Mouse (Mus musculus) cerebellum, postnatal 14 days (tissue): ENCODE data around the gene Cnot2.
"Not testable (repeated sequence)": the region's sequence is repeated elsewhere in the genome, so short reads cannot be mapped to it uniquely, and the experiment has no call there.

Experiments
- DNase-seq, 2 experiments: peaks; one replicate each; pipeline ENCODE4 v3.0.0; 2021; ENCODE audit warnings: mixed read lengths in 2 of 2

The Cnot2 gene

DNA sequence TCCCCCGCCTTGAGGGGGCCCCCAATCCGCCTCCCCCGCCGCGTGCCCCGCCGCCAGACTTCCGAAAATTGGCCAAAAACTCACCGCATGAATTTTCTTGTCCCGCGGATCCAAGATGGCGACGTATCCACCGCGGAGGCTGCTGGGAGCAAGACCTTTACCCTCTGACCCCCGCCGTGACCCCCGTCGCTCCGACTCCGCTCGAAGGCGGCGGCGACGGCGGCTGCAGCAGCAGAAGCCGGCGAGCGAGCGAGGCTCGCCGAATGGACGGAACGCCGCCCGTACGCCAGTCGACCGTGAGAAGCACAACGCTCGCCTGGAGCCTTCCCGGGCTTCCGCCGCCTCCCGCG lies at the start of gene Cnot2:
TSS of gene Cnot2 (minus strand) at position 143 of the 350 bp plus-strand sequence.
- peak; percentile 99 for DNase-seq

DNA sequence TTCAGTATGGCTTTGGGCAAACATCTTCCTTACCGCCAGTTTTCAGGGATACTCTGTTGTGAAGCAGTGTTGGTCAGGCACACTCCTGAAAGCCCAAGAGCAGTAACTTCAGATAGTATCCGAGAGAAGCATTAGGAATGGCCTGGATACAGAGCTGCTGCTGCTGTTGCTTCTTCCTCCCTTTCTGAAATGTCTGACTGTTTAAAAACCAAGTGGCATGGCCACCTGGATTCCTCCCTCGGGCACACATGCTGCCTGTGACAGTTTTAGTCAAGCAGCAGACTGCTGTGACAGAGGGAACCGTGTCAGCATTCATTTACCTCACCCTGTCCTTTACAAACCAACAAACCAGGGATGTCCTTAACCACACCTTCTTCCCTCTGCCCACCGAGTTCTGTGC lies 47.6 kb upstream of the Cnot2 start:
- no peak for DNase-seq

DNA sequence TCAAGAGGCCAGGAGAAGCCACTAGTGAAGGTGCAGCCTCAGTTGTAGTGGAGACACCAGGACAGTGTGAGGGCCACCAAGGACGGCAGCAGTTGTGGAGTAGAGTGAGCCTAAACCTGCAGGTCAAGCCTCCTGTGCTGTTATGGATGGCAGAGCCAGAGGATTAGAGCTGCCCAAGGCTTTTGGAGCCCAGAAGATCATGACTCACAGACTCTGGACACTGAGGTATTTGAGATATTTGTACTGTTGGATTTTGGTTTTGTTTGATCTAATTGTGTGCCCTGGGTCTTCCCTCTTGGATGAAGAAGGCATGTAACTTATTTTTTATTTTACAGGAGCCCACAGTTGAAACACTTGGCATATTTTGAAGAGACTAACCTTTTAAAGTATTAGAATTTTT lies 44.7 kb upstream of the Cnot2 start:
- DNase-seq = no peak

DNA sequence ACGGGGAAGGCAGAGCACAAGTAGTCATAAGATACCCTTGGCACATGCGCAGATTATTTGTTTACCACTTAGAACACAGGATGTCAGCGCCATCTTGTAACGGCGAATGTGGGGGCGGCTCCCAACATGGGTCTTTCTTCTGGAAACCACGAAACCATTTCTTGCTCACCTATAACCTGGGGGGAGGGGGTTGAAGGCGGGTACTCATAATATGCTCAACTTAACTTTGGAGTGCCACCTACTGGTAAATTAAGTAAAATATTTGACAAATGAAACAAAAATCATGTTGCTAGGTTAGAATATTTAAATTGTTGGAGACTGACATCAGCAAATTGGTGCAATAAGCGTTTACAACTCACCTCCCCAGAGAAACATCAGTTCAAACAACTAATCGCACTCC lies 31.9 kb upstream of the Cnot2 start:
- peak; percentile 26 for DNase-seq

DNA sequence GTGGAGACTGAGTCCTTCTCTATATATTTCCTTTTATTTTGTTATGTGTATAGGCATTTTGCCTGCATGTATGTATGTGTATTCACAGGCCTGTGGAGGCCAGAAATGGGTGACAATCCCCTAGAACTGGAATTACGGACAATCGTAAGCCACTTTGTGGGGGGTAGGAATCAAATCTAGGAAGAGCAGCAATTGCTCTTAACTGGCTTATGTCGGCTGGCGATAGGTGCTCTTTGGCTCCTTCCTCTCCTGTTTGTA lies 23.5 kb upstream of the Cnot2 start:
- DNase-seq = no peak

DNA sequence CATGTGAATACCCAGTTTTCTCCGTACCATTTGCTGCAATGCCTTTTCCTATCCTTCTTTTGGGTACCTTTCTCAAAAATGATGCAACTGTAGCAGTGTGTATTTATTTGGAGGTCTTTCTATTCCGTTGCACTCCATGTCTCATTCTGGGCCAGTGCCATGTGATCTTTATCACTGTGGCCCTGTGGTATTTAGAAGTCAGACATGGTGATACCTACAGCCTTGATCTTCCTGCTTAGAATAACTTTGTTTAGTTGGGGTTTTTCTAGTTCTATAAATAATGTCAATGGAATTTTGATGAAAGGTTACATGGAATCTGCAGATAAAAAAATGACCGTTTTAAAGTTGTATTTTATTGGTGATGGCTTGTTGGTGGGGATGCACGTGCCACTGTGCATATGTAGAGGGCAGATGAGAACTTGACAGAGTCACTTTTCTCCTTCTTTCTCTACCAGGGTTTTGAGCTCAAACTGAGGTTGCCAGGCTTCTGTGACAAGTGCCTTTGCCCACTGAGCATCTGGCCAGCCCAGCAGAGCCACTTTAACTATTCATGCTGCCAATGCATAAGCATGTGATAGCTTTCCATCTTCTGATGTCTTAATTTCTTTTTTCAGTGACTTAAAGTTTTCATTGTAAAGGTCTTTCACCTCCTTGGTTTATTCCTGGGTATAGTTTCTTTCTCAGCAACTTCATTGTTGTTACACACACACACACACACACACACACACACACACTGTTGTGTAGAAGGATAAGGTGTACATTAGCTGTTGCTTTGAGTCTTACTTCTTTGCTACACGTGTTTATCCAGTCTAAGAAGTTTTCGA lies 23.0 kb upstream of the Cnot2 start:
- DNase-seq = no peak

DNA sequence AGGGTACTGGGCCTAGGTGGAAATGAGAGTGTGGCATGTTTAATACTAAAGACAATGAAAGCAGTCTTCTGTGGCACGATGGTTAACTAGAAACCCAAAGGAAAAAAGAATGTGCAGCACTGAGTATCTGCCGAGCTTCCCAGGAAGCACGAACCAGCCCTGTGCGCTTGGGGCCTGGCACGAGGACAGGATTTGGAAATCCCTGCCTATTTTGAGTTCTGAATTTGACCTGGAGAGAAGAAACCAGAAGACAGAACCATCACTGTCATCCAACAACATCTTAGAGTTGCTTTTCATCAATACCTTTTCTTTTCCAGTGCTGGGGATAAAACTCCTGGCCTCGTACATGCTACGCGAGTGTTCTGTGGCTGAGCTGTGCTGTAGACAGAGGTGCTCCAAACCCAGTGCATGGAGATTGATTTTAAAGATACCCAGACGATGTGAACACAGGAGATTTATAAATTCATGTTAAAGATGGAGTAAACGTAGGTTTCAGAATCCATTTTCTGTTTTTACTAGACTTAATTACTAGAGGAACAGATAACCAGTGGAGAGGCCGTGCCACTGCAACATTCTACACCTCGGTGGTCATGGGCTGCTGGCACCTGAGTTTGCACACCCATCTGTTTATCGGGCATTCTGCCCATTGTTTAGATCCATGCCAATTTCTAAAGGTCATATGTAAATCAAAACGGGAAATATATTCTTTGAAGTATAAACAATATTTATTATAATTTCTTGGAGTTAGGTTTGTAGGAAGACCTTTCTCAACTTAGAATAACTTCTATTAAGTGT lies 17.9 kb upstream of the Cnot2 start:
- DNase-seq = peak; percentile 82 to 92

DNA sequence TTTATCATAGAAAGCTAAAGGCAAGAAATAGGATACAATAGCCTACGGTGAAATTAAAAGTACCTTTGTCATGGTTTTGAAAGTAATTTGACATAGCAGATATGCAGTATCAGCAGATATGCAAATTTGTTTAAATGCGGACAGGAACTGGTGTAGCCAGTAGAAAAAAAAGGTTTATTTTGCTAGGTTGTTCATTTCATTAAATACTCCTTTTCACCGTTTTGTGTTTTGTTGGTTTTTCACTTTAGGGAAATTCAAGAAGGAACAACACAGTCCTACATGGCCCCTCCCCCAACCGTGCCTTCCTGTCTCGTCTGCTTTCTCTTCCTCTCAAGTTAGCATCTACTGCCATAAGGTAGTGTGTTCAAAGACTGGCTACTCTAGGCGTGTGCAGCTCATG lies 1.4 kb upstream of the Cnot2 start:
- peak in 1 of 2 experiments; percentile 47 for DNase-seq

DNA sequence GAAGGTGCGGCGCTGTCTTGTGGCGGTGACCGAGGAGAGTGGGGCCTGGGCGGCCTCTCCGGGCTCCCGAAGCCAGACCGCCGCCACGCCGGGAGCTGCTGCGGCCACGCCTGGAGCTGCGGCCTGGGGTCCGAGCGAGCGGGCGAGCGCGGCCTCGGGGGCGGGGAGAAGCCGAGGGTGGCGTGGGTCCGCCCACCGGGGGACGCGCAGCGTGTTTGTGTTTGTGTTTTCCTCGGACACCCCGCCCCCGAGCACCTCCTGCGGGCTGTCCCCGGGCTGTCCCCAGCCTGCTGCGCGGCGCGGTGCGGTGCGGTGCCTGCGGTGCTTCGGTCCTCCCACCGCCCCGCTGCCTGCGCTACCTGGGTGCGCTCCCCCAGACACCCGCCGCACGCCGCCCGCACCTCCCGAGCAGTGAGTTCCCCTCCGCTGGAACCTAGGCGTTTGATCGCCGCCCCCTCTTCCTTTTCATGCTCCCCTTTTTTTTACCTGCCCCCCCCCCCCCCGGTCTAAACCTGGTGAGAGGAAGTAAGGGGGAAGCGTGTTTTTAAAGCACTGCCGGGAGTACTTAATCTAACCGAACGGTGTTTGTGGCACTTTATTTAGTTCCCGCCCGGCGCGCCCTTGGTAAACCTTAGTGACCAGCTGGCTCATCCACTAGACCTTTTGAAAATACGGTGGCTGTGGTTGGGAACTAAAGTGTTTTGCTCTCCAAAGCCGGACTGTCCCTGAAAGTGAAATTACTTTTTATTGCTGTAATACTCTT lies 589 bp upstream of the Cnot2 start:
- DNase-seq = peak; percentile 52 to 61

DNA sequence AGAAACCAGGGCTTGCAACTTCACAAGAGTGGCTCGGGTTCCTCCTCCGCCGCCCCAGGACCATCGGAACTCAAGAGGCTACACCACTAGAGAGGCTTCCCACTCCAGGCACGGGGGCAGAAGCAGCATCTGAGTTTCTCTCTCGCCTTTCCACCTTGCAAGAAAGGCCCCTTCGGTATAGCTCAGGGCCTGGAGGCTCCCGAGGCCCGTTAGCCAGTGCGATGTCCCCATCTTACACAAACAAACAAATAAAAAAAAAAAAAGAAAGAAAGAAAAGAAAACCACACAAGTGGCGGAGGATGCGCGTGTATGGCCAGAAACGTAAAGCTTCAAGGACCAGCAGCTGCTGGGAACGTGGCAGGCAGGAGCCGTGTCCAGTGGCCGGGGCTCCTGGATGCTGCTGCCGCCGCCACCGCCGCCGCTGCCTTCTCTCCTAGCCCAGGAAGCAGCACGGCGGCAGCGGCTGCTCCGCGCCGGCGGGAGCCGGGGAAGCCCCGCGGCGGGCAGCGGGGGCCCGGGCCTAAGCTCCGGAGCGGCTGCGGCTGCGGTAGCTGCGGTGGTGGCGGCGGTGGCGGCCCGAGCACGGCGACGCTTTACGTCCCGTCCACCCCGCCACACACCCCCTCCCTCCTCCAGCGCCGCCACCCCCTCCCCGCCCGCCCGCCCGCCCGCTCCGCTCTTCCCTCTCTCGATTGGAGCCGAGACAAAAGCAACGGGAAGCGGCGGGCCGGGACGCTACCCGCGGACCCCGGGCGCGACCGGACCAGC lies 536 bp downstream of the Cnot2 start:
- peak; percentile 63 to 66 for DNase-seq

DNA sequence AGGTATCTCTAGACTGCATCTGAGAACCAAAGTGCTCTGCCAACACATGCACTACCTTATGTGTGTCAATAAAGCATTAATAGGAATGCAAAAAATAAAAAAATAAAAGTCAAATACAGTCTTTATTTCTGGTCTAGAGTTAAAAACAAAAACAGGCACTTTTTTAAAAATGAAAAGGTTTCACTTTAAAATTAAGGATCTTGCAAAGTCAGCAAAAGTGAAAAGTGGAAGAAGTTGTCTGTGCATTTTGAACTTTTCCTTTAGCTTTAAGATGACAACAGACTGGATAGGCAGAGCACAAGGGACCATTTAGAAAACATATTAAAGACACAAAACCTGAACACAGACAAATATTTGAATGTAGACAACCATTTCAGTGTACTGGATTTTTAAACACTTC lies 1.8 kb downstream of the Cnot2 start:
- no peak for DNase-seq

DNA sequence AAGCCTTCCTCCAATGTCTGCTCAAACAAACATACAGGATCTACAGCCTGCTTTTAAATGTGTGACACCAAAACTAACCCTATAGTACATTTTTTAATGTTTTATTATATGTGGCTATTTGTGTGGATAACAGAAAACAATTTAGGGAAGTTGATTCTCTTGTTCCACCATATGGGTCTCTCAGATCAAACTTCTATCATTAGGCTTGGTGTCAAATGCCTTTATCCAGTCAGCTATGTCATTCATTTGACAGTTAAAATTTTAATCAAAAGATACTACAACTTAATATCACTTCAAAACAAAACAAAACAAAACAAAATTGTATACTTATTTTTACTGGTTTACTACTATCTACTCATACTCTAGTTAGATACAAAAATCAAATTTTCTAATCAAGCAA lies 2.9 kb downstream of the Cnot2 start:
- no peak for DNase-seq

DNA sequence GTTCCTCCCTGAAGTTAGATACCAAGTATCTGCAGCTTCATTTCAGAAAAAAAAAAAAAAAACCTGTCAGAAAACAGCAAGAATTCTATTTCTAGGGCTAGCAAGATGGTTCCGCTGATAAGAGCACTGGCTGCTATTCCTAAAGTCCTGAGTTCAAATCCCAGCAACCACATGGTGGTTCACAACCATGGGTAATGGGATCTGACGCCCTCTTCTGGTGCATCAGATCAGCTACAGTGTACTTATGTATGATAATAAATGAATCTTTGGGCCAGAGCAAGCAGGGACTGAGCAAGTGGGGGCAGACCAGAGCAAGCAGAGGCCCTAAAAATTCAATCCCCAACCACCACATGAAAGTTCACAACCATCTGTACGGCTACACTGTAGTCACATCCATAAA lies 4.1 kb downstream of the Cnot2 start:
- DNase-seq = no peak

DNA sequence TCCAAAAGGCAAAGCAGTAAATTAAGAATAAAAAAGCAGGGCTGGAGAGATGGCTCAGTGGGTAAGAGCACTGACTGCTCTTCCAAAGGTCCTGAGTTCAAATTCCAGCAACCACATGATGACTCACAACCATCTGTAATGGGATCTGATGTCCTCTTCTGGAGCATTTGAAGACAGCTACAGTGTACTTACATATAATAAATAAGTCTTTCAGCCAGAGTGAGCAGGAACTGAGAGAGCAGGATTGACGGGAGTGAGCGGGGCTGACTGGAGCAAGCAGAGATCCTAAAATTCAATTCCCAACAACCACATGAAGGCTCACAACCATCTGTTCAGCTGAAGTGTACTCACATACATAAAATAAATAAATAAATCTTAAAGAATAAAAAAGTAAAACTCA lies 5.2 kb downstream of the Cnot2 start:
- not testable (repeated sequence) for DNase-seq

DNA sequence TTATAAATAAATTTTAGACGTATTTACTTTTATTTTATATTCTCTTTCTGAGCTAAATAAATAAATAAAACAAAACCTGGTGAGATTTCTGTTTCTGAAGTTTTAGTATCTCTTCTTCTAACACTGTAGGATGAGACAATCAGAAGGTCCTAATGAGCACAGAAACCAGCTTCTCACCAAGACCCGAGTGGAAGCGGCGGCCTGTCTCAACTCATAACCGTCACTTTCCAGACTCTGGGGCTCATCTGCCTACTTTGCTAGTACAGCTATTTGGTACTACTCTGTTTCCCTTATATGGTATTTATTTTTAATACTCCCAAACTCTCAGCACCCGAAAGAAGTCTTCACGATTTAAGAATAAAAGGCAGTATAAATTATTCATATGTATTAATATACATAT lies 10.8 kb downstream of the Cnot2 start:
- no peak for DNase-seq

DNA sequence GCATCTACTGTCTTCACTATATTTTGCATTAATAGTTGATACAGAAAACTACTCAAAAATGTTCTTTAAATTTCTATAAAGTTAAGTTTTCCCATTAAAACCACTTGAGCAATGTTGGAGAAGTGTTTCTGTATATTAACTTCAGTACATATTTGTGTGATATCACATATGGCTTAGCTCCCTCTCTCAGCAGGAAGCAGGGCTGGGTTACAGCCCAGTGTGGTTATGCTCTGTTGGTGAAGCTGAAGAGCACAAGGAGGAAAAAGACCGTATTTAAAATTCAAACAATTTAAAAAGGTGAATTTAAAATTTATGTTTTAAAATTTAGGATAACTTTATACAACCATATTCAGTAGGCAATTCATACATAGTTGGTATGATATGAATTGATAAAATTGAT lies 12.8 kb downstream of the Cnot2 start:
- DNase-seq = peak; percentile 60 to 72

DNA sequence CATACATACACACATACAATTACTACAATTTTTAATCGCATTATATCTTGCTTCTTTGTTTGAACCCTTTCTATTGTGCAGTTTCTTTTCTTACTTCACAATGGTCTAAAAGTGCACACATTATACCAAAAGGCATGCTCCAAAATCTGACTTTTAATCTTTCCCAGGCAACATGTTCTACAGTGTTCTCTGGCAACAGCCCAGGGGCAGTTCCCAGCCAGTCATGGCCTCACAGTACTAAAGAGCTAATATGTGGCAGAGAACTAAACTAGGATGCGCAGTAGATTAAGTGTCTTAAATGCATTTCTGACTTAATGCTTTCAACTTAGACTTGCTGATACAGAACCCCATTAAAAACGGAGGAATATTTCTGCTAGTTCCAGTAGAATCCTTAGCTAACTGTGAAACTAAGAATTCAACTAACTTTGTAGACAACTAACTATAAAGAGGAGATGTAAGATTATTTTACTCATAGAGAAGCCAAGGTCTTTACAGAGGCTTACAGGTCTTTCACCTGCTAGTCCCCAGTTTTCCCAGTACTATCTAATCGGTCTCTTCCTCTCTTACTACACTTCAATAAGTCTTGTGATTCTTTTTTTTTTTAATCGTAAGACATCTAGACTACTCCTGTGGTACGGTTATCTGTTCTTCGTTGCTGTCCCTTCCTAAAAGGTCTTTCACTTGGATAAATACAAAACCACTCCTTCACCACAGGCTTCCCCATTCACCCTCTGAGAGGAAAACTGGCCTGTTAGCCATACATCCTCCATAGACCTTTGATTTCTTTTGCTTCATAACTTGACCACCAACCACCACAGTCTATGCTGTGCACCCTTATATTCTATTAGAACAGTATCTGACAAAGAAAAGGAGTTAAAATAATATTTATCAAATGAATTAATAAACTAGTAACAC lies 13.6 kb downstream of the Cnot2 start:
- DNase-seq = peak; percentile 48 to 72

DNA sequence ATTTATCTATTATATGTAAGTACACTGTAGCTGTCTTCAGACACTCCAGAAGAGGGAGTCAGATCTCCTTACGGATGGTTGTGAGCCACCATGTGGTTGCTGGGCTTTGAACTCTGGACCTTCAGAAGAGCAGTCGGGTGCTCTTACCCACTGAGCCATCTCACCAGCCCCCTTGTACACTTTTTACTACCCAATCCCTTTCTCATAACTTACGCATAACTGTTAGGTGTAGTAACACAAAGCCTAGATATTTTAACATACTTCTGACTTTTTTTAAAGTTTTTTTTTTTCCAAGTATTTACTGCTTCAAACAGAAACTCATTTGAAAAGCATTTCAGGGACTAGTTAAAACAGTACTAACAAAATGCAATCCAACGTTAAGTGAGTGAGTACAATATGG lies 14.8 kb downstream of the Cnot2 start:
- not testable (repeated sequence) for DNase-seq

DNA sequence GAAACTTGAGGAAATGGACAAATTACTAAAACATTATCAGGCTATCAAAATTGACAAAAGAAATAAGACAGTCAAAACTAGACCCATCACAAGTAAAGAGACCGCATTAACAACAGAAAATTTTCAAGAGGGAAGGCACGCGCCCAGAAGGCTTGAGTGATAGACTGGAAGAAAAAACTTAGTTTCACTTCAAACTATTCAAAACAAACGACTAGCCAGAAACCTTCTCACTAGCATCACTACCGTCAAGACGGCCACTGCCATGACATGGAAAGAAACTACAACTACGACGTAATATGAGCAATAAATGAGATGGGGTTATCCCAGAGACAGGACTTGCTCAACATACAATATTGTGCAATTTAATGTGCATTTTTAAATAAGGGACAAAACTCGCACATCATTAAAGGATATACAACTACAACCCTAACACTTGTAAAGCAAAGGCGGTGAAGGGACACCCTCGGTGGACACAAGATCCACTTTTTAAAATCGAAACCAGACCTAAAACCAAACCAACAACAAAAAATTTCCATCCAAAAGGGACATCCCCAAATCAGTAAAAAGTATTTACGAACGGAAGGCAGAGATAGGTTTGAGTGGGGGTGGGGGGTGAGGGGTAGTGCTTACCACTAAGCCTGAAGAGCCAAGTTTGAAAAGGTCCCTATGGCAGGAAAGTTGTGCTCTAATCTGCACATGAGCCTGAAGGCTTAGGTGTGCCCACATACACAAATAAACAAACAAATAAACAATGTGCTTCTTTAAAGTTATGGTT lies 16.3 kb downstream of the Cnot2 start:
- no peak for DNase-seq

DNA sequence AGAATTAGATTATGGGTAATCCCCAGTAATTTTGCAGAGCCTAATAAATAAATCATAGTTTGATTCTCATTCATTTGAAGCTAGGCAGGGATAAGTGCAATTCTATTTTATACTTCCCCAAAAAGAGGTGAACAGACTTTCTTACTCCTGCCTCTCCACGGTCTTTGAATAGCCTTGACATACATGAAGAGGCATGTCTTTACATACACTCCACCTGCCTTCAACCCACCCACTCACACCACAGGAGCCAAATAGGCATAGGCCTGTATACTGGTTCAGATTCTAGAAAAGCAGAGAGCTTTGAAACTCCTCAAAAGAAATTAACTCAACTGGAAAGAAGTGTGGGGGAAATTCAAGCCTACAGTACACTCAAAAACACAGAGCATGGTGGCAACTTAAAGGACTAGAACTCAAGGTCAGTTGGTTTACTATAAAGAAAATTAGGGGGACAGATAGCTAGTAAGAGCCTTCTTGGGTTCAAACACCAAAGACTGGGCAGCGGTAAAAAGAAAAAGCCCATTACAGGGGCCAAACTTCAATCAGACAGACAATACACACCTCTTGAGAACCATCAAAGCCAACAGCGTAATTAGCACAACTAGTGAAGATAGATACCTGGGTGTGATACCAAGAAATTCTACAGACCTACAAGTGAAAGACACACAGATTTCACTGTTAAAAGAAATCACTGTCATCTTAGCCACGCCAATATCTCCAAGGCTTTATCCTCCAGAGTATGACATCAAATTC lies 18.4 kb downstream of the Cnot2 start:
- DNase-seq = no peak
